Comparison of ENCODE assay signal across 10 mouse cellular contexts in genomic region chr10:59981336-59981735, GRCm38 (mm10). TPM values are rescaled to one million over a fixed set of nuclear protein-coding genes. Genes with fewer than 3 reads are reported as not detected.
DNase-seq lines count a peak whose midpoint lies in the region; ATAC-seq and TF ChIP-seq lines count a peak whose summit lies in the region.
"Had no signal": no experiment of that assay in that cellular context is flagged by ENCODE, and none has a peak within 500 bp of the region (broad histone marks: within the 10 kb centered on the region; RNA-seq: fewer than 3 reads in every experiment).

No protein-coding gene starts in this region.

- TF ChIP-seq POLR2A in thymus, adult 2 months (IDR thresholded peaks at IDR 0.05; ENCODE audit: control insufficient read depth, extremely low read depth, insufficient read depth, low read length, poor library complexity), result no peak

- no peak overlapping the region for H3K9ac ChIP-seq in forebrain, embryonic 11.5 days (ENCODE audit: low read length)
- no peak overlapping the region; the same call in 1 of the 2 replicates for H3K9ac ChIP-seq in heart, postnatal 0 days (replicated peaks; ENCODE audit: low read depth, low read length)
- H3K9ac ChIP-seq in forebrain, embryonic 16.5 days (replicated peaks; ENCODE audit: low read depth, low read length), result no peak overlapping the region
- H3K9ac ChIP-seq: limb, embryonic 12.5 days had no signal

- ATAC-seq in forebrain, embryonic 11.5 days (replicated peaks; ENCODE audit: low FRiP score), result no peak
- peak; percentile 3; the same call in 1 of the 2 replicates for ATAC-seq in heart, postnatal 0 days (ENCODE audit: insufficient read depth, low read depth)
- ATAC-seq in forebrain, embryonic 16.5 days, result no peak

- intact Hi-C loops in left cerebral cortex, adult 2 months (cut with DNase I), result no loop called here
- intact Hi-C loops in left cerebral cortex, postnatal 10 days (cut with DNase I), result no loop called here

- H3K36me3 ChIP-seq in forebrain, embryonic 10.5 days (replicated peaks), result peaks cover 20% of the 10 kb centered on the region
- H3K36me3 ChIP-seq in forebrain, embryonic 11.5 days (ENCODE audit: control insufficient read depth, insufficient read depth, low read length), result no peaks in the 10 kb centered on the region
- H3K36me3 ChIP-seq in heart, postnatal 0 days (replicated peaks; ENCODE audit: control insufficient read depth, insufficient read depth, low read length), result 0 out of 2 replicates have a peak, but pooled peaks cover 7% of the 10 kb centered on the region
- H3K36me3 ChIP-seq in thymus, adult 2 months (ENCODE audit: control insufficient read depth, insufficient read depth, low read length), result peaks cover 7% of the 10 kb centered on the region
- no peaks in the 10 kb centered on the region for H3K36me3 ChIP-seq in forebrain, embryonic 16.5 days (ENCODE audit: control insufficient read depth, insufficient read depth)

- H3K27me3 ChIP-seq in forebrain, embryonic 10.5 days (ENCODE audit: poor library complexity, severe bottlenecking), result no peaks in the 10 kb centered on the region
- no peaks in the 10 kb centered on the region for H3K27me3 ChIP-seq in forebrain, embryonic 11.5 days (ENCODE audit: control insufficient read depth, insufficient read depth, low read length)
- H3K27me3 ChIP-seq in heart, postnatal 0 days (ENCODE audit: control insufficient read depth, insufficient read depth, low read length), result no peaks in the 10 kb centered on the region
- H3K27me3 ChIP-seq in thymus, adult 2 months (ENCODE audit: control insufficient read depth, insufficient read depth, low read length), result no peaks in the 10 kb centered on the region
- H3K27me3 ChIP-seq in forebrain, embryonic 16.5 days (replicated peaks; ENCODE audit: control insufficient read depth, insufficient read depth, low read length), result no peaks in the 10 kb centered on the region
- H3K27me3 ChIP-seq: limb, embryonic 12.5 days had no signal

- no peak for TF ChIP-seq EP300 in heart, postnatal 0 days (IDR thresholded peaks at IDR 0.05; ENCODE audit: low read depth)

- no peaks in the 10 kb centered on the region for H3K9me3 ChIP-seq in forebrain, embryonic 10.5 days
- H3K9me3 ChIP-seq in forebrain, embryonic 11.5 days (ENCODE audit: control insufficient read depth, low read length), result no peaks in the 10 kb centered on the region
- no peaks in the 10 kb centered on the region for H3K9me3 ChIP-seq in heart, postnatal 0 days (replicated peaks; ENCODE audit: control insufficient read depth, low read length)
- no peaks in the 10 kb centered on the region for H3K9me3 ChIP-seq in forebrain, embryonic 16.5 days (ENCODE audit: control insufficient read depth, low read length)
- H3K9me3 ChIP-seq: limb, embryonic 12.5 days had no signal

- no peak for DNase-seq in forebrain, embryonic 10.5 days (ENCODE audit: extremely low spot score, low spot score)
- DNase-seq in forebrain, embryonic 11.5 days (ENCODE audit: low spot score), result no peak
- no peak for DNase-seq in left cerebral cortex, adult 2 months (ENCODE audit: extremely low spot score in 1 of 2, low spot score in 2 of 2)
- no peak for DNase-seq in left cerebral cortex, postnatal 10 days (ENCODE audit: extremely low spot score in 1 of 2, low spot score in 2 of 2)
- no peak for DNase-seq in heart, postnatal 0 days (ENCODE audit: low spot score)
- peak; percentile 70 for DNase-seq in thymus, adult 2 months
- DNase-seq in embryo, embryonic 10 days (ENCODE audit: low spot score), result no peak
- DNase-seq: cerebellum, adult 9-11 months had no signal

- H3K4me1 ChIP-seq in forebrain, embryonic 10.5 days, result peaks cover 30% of the 10 kb centered on the region
- no peaks in the 10 kb centered on the region for H3K4me1 ChIP-seq in forebrain, embryonic 11.5 days (replicated peaks; ENCODE audit: control insufficient read depth, insufficient read depth, low read length)
- peaks cover 57% of the 10 kb centered on the region for H3K4me1 ChIP-seq in heart, postnatal 0 days (ENCODE audit: control insufficient read depth, insufficient read depth)
- peaks cover 62% of the 10 kb centered on the region for H3K4me1 ChIP-seq in thymus, adult 2 months (replicated peaks; ENCODE audit: control insufficient read depth, insufficient read depth, low read length)
- peaks cover 8% of the 10 kb centered on the region for H3K4me1 ChIP-seq in forebrain, embryonic 16.5 days (replicated peaks; ENCODE audit: control insufficient read depth, insufficient read depth, low read length)

- no peak overlapping the region for H3K4me2 ChIP-seq in forebrain, embryonic 11.5 days (ENCODE audit: low read depth, low read length, severe bottlenecking)
- no peak overlapping the region for H3K4me2 ChIP-seq in heart, postnatal 0 days (ENCODE audit: low read depth, low read length)
- no peak overlapping the region for H3K4me2 ChIP-seq in forebrain, embryonic 16.5 days (ENCODE audit: low read length)
- H3K4me2 ChIP-seq: limb, embryonic 12.5 days had no signal

- 0 out of 2 replicates have a peak overlapping the region, but pooled peaks have one; percentile 37 for H3K27ac ChIP-seq in forebrain, embryonic 10.5 days
- H3K27ac ChIP-seq in forebrain, embryonic 11.5 days (ENCODE audit: low read depth, low read length), result no peak overlapping the region
- H3K27ac ChIP-seq in left cerebral cortex, adult 2 months, result peak overlapping the region; percentile 40
- H3K27ac ChIP-seq in heart, postnatal 0 days (ENCODE audit: low read depth), result peak overlapping the region; percentile 84
- H3K27ac ChIP-seq in thymus, adult 2 months (ENCODE audit: control insufficient read depth, insufficient read depth, low read length), result peak overlapping the region; percentile 90
- no peak overlapping the region for H3K27ac ChIP-seq in forebrain, embryonic 16.5 days (ENCODE audit: low read length)

- WGBS in forebrain, embryonic 10.5 days, result 85% methylated on average over 4 of the region's 4 CpGs
- 82% methylated on average over 4 of the region's 4 CpGs for WGBS in forebrain, embryonic 11.5 days
- WGBS in heart, postnatal 0 days, result 54% methylated on average over 4 of the region's 4 CpGs
- WGBS in thymus, adult 2 months, result 7% methylated on average over 4 of the region's 4 CpGs
- WGBS in forebrain, embryonic 16.5 days, result 72% methylated on average over 4 of the region's 4 CpGs

- H3K4me3 ChIP-seq in forebrain, embryonic 10.5 days, result no peak overlapping the region
- no peak overlapping the region for H3K4me3 ChIP-seq in forebrain, embryonic 11.5 days (ENCODE audit: low read depth, low read length)
- no peak overlapping the region for H3K4me3 ChIP-seq in left cerebral cortex, adult 2 months
- no peak overlapping the region for H3K4me3 ChIP-seq in heart, postnatal 0 days (ENCODE audit: low read depth, low read length)
- no peak overlapping the region for H3K4me3 ChIP-seq in thymus, adult 2 months (ENCODE audit: control insufficient read depth, insufficient read depth, low read length)
- no peak overlapping the region for H3K4me3 ChIP-seq in forebrain, embryonic 16.5 days (replicated peaks; ENCODE audit: low read length)
- H3K4me3 ChIP-seq: limb, embryonic 12.5 days had no signal

- no peak for TF ChIP-seq CTCF in left cerebral cortex, adult 2 months (IDR thresholded peaks at IDR 0.05)
- TF ChIP-seq CTCF in heart, postnatal 0 days (IDR thresholded peaks at IDR 0.05; ENCODE audit: low read depth), result no peak
- TF ChIP-seq CTCF in thymus, adult 2 months (IDR thresholded peaks at IDR 0.05; ENCODE audit: borderline replicate concordance, control insufficient read depth, extremely low read depth, insufficient read depth, low read length, poor library complexity), result no peak

RNA-seq across cellular contexts. Expression of gene Ascc1, which starts 21.3 kb away (rescaled TPM):
- 33.5 and 34.7 TPM in 2 replicates for polyA plus RNA-seq in forebrain, embryonic 10.5 days (2016; fragmentation: Nextera tagmentation; extraction: Ambion mirVana)
- 35.8 and 38.4 TPM in 2 replicates for polyA plus RNA-seq in forebrain, embryonic 11.5 days (2014; fragmentation: Nextera tagmentation; extraction: Ambion mirVana)
- 10 to 100 TPM; 13.2 to 15.1 TPM for total RNA-seq in left cerebral cortex, adult 2 months (2021)
- 10 to 100 TPM; 18.4 to 22.2 TPM for total RNA-seq in left cerebral cortex, postnatal 10 days (2021)
- total RNA-seq in heart, postnatal 0 days (2014; rRNA removed; ENCODE audit: low replicate concordance), result 14.0 and 15.7 TPM in 2 replicates
- 34.6 and 35.8 TPM in 2 replicates for polyA plus RNA-seq in heart, postnatal 0 days (2015; fragmentation: Nextera tagmentation; extraction: Ambion mirVana)
- 24.2 and 26.2 TPM in 2 replicates for polyA plus RNA-seq in thymus, adult 2 months (2012; rRNA removed)
- polyA plus RNA-seq in forebrain, embryonic 16.5 days (2015; fragmentation: Nextera tagmentation; extraction: Ambion mirVana), result 45.1 and 50.0 TPM in 2 replicates

RNA-seq across cellular contexts. Expression of gene Anapc16, which starts 21.6 kb away (rescaled TPM):
- polyA plus RNA-seq in forebrain, embryonic 10.5 days (2016; fragmentation: Nextera tagmentation; extraction: Ambion mirVana), result 96.8 and 108 TPM in 2 replicates
- polyA plus RNA-seq in forebrain, embryonic 11.5 days (2014; fragmentation: Nextera tagmentation; extraction: Ambion mirVana), result 94.6 and 99.4 TPM in 2 replicates
- 10 to 100 TPM; 61.5 to 68.6 TPM for total RNA-seq in left cerebral cortex, adult 2 months (2021)
- 10 to 100 TPM; 61.8 to 68.6 TPM for total RNA-seq in left cerebral cortex, postnatal 10 days (2021)
- 29.7 and 85.4 TPM in 2 replicates for total RNA-seq in heart, postnatal 0 days (2014; rRNA removed; ENCODE audit: low replicate concordance)
- 104 and 108 TPM in 2 replicates for polyA plus RNA-seq in heart, postnatal 0 days (2015; fragmentation: Nextera tagmentation; extraction: Ambion mirVana)
- 108 and 136 TPM in 2 replicates for polyA plus RNA-seq in thymus, adult 2 months (2012; rRNA removed)
- polyA plus RNA-seq in forebrain, embryonic 16.5 days (2015; fragmentation: Nextera tagmentation; extraction: Ambion mirVana), result 112 and 115 TPM in 2 replicates

RNA-seq across cellular contexts. Expression of gene Ddit4, which starts 29.7 kb away (rescaled TPM):
- 32.7 and 35.3 TPM in 2 replicates for polyA plus RNA-seq in forebrain, embryonic 10.5 days (2016; fragmentation: Nextera tagmentation; extraction: Ambion mirVana)
- 7.4 and 9.5 TPM in 2 replicates for polyA plus RNA-seq in forebrain, embryonic 11.5 days (2014; fragmentation: Nextera tagmentation; extraction: Ambion mirVana)
- 10 to 100 TPM; 46.9 to 71.1 TPM for total RNA-seq in left cerebral cortex, adult 2 months (2021)
- 10 to 100 TPM; 52.2 to 67.8 TPM for total RNA-seq in left cerebral cortex, postnatal 10 days (2021)
- total RNA-seq in heart, postnatal 0 days (2014; rRNA removed; ENCODE audit: low replicate concordance), result 30.3 and 35.6 TPM in 2 replicates
- 17.0 and 17.4 TPM in 2 replicates for polyA plus RNA-seq in heart, postnatal 0 days (2015; fragmentation: Nextera tagmentation; extraction: Ambion mirVana)
- polyA plus RNA-seq in thymus, adult 2 months (2012; rRNA removed), result 157 and 190 TPM in 2 replicates
- 75.5 and 79.6 TPM in 2 replicates for polyA plus RNA-seq in forebrain, embryonic 16.5 days (2015; fragmentation: Nextera tagmentation; extraction: Ambion mirVana)

Comparison
In these comparisons a context has a peak if more than half of its experiments do, and no peak if none do; other contexts are left out.
1. H3K27ac ChIP-seq: peak in forebrain, embryonic 10.5 days (single experiment), left cerebral cortex, adult 2 months (single experiment), heart, postnatal 0 days (single experiment) and thymus, adult 2 months (single experiment); none in forebrain, embryonic 11.5 days (single experiment) and forebrain, embryonic 16.5 days (single experiment).